Mouse (Mus musculus): ENCODE results near the gene Cttnbp2nl. TPM values are rescaled to one million over a fixed set of nuclear protein-coding genes. Genes with fewer than 3 reads are reported as not detected.

The Cttnbp2nl gene
- polyA plus RNA-seq, 1 experiment from 2014 or later = 46.7 TPM

- Histone ChIP-seq H3K27ac (ENCODE audit: low read depth, low read length) (no peak within 1 kb of the TSS), H3K27me3 (ENCODE audit: control insufficient read depth, insufficient read depth, low read length) (peaks cover 54% of the 10 kb centered on the region), H3K4me1 (replicated peaks; ENCODE audit: control insufficient read depth, insufficient read depth, low read length) (peaks cover 4% of the 10 kb centered on the region; the same call in 1 of the 2 replicates), H3K4me3 (ENCODE audit: low read depth, low read length) (peak within 1 kb of the TSS; percentile 49), H3K9ac (ENCODE audit: low read depth, low read length) (0 out of 2 replicates have a peak within 1 kb of the TSS, but pooled peaks have one; percentile 20), H3K9me3 (ENCODE audit: control insufficient read depth, low read length) (no peaks in the 10 kb centered on the region), H3K36me3 (ENCODE audit: control insufficient read depth, insufficient read depth, low read length) (no peaks in the 10 kb centered on the region), H3K4me2 (replicated peaks; ENCODE audit: low read depth, low read length) (peak within 1 kb of the TSS; percentile 60)
- peak; percentile 65 for ATAC-seq (ENCODE audit: low FRiP score)
- WGBS = 2% methylated on average over 62 of the region's 87 CpGs
- peak; percentile 62 for DNase-seq (ENCODE audit: low spot score)
These were observed 91.6 kb downstream of the Cttnbp2nl start, which contains the start of gene Wnt2b for GRCm38 (mm10) chr3:104961066-104962059. TSS of gene Wnt2b (minus strand) at chr3:104961921.

- ATAC-seq (ENCODE audit: low FRiP score) (no peak), DNase-seq (ENCODE audit: low spot score) (no peak)
- Histone ChIP-seq H3K4me2 (replicated peaks; ENCODE audit: low read depth, low read length) (no peak overlapping the region), H3K9me3 (ENCODE audit: control insufficient read depth, low read length) (no peaks in the 10 kb centered on the region), H3K27ac (ENCODE audit: low read depth, low read length) (no peak overlapping the region), H3K27me3 (ENCODE audit: control insufficient read depth, insufficient read depth, low read length) (peaks cover 52% of the 10 kb centered on the region), H3K4me1 (replicated peaks; ENCODE audit: control insufficient read depth, insufficient read depth, low read length) (peaks cover 4% of the 10 kb centered on the region; the same call in 1 of the 2 replicates), H3K36me3 (ENCODE audit: control insufficient read depth, insufficient read depth, low read length) (no peaks in the 10 kb centered on the region), H3K9ac (ENCODE audit: low read depth, low read length) (no peak overlapping the region), H3K4me3 (ENCODE audit: low read depth, low read length) (no peak overlapping the region)
- 11% methylated on average over 19 of the region's 19 CpGs for WGBS
These were observed 92.6 kb downstream of the Cttnbp2nl start for GRCm38 (mm10) chr3:104960026-104961000.

- no peak overlapping the region for H3K9ac ChIP-seq (ENCODE audit: low read depth, low read length)
- no peaks in the 10 kb centered on the region for H3K9me3 ChIP-seq (ENCODE audit: control insufficient read depth, low read length)
- no peak overlapping the region for H3K27ac ChIP-seq (ENCODE audit: low read depth, low read length)
- H3K4me1 ChIP-seq (replicated peaks; ENCODE audit: control insufficient read depth, insufficient read depth, low read length) = no peaks in the 10 kb centered on the region
- no peaks in the 10 kb centered on the region for H3K36me3 ChIP-seq (ENCODE audit: control insufficient read depth, insufficient read depth, low read length)
- no peak overlapping the region for H3K4me3 ChIP-seq (ENCODE audit: low read depth, low read length)
- no peak for DNase-seq (ENCODE audit: low spot score)
- no peak overlapping the region for H3K4me2 ChIP-seq (replicated peaks; ENCODE audit: low read depth, low read length)
- H3K27me3 ChIP-seq (ENCODE audit: control insufficient read depth, insufficient read depth, low read length) = peaks cover 25% of the 10 kb centered on the region
- no peak for ATAC-seq (ENCODE audit: low FRiP score)
- WGBS = 85% methylated on average over 6 of the region's 6 CpGs
These were observed 96.8 kb downstream of the Cttnbp2nl start for GRCm38 (mm10) chr3:104956131-104956581.

- Histone ChIP-seq H3K27ac (ENCODE audit: low read depth, low read length) (no peak overlapping the region), H3K27me3 (ENCODE audit: control insufficient read depth, insufficient read depth, low read length) (peaks cover 10% of the 10 kb centered on the region), H3K9me3 (ENCODE audit: control insufficient read depth, low read length) (no peaks in the 10 kb centered on the region), H3K4me1 (replicated peaks; ENCODE audit: control insufficient read depth, insufficient read depth, low read length) (no peaks in the 10 kb centered on the region), H3K4me2 (replicated peaks; ENCODE audit: low read depth, low read length) (no peak overlapping the region), H3K9ac (ENCODE audit: low read depth, low read length) (no peak overlapping the region), H3K36me3 (ENCODE audit: control insufficient read depth, insufficient read depth, low read length) (no peaks in the 10 kb centered on the region), H3K4me3 (ENCODE audit: low read depth, low read length) (no peak overlapping the region)
- 95% methylated on average over 15 of the region's 15 CpGs for WGBS
- no peak for DNase-seq (ENCODE audit: low spot score)
- no peak for ATAC-seq (ENCODE audit: low FRiP score)
These were observed 98.4 kb downstream of the Cttnbp2nl start for GRCm38 (mm10) chr3:104954551-104954950.

- no peaks in the 10 kb centered on the region for H3K36me3 ChIP-seq (ENCODE audit: control insufficient read depth, insufficient read depth, low read length)
- H3K4me3 ChIP-seq (ENCODE audit: low read depth, low read length) = no peak overlapping the region
- DNase-seq (ENCODE audit: low spot score) (no peak), ATAC-seq (ENCODE audit: low FRiP score) (no peak)
- WGBS = 94% methylated on average over 3 of the region's 3 CpGs
- H3K9ac ChIP-seq (ENCODE audit: low read depth, low read length) = no peak overlapping the region
- no peaks in the 10 kb centered on the region for H3K9me3 ChIP-seq (ENCODE audit: control insufficient read depth, low read length)
- peaks cover 6% of the 10 kb centered on the region for H3K27me3 ChIP-seq (ENCODE audit: control insufficient read depth, insufficient read depth, low read length)
- no peak overlapping the region for H3K27ac ChIP-seq (ENCODE audit: low read depth, low read length)
- H3K4me2 ChIP-seq (replicated peaks; ENCODE audit: low read depth, low read length) = no peak overlapping the region
- H3K4me1 ChIP-seq (replicated peaks; ENCODE audit: control insufficient read depth, insufficient read depth, low read length) = no peaks in the 10 kb centered on the region
These were observed 98.8 kb downstream of the Cttnbp2nl start for GRCm38 (mm10) chr3:104954137-104954536.

- no peak overlapping the region for H3K4me3 ChIP-seq (ENCODE audit: low read depth, low read length)
- no peak overlapping the region for H3K27ac ChIP-seq (ENCODE audit: low read depth, low read length)
- no peak overlapping the region for H3K9ac ChIP-seq (ENCODE audit: low read depth, low read length)
- no peaks in the 10 kb centered on the region for H3K36me3 ChIP-seq (ENCODE audit: control insufficient read depth, insufficient read depth, low read length)
- DNase-seq (ENCODE audit: low spot score) (no peak), ATAC-seq (ENCODE audit: low FRiP score) (no peak)
- 95% methylated on average over 22 of the region's 23 CpGs for WGBS
- H3K4me1 ChIP-seq (replicated peaks; ENCODE audit: control insufficient read depth, insufficient read depth, low read length) = no peaks in the 10 kb centered on the region
- no peak overlapping the region for H3K4me2 ChIP-seq (replicated peaks; ENCODE audit: low read depth, low read length)
- H3K9me3 ChIP-seq (ENCODE audit: control insufficient read depth, low read length) = no peaks in the 10 kb centered on the region
- H3K27me3 ChIP-seq (ENCODE audit: control insufficient read depth, insufficient read depth, low read length) = no peaks in the 10 kb centered on the region
These were observed 99.9 kb downstream of the Cttnbp2nl start for GRCm38 (mm10) chr3:104952891-104953670.

All from hindbrain, embryonic 11.5 days (tissue).